Mouse (Mus musculus) small intestine, adult 2 months (tissue): ENCODE results near the gene Limch1.

ENCODE experiments used
- CTCF ChIP-seq: fragments of 200-500 bp; IDR thresholded peaks from 2 replicates; pipeline ENCODE4 v1.5.1; 2012; ENCODE audit warnings: low read depth, mild to moderate bottlenecking, control low read depth, inconsistent platforms, low read length, moderate library complexity, mixed read lengths; ENCODE audit not compliant: insufficient replicate concordance, insufficient read length; ENCODE audit errors: extremely low read depth
- POLR2A ChIP-seq: fragments of 200-500 bp; IDR thresholded peaks from 2 replicates; pipeline ENCODE4 v1.6.1; 2012; ENCODE audit warnings: low read depth, mild to moderate bottlenecking, control low read depth, inconsistent platforms, low read length, moderate library complexity

DNA sequence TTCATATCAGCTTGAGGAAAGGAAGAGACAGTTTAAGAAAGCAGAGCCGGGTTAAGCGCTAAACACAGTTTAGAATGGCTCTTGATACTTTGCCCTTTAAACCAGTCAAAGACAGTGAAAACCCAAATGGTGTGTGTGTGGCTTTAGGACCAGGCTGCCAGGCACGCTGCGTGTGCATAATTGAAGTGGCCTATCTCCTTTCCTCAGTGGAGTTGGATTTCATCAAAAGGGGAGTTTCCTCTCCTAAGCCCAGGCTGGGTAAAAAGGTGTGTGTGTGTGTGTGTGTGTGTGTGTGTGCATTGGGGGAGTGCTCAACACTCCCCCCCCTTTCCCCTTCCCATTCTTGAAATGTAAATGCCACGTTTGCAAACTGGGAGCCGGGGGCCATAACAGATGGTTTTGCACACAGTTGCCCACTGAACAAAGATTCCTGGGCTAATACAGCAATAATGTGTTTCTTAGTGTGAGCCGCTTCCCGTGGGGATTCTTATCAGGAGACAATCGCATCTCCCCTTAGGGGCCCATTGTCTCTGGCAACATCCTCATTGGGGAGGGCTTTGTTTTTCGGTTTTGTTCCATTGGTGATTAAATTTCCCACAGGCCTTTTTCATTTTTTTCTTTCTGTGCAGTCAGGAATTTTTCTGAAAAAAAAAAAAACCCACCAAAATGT is 2.3 kb downstream of the Limch1 start:
- TF ChIP-seq POLR2A, result no peak
- no peak for TF ChIP-seq CTCF
